Mouse (Mus musculus) forelimb bud, embryonic 11.5 days (tissue): ENCODE measurements around the gene Nr3c2.
A peak's percentile ranks its signal among the peaks of the same experiment; 100 is the strongest.

Experiments
- DNase-seq: peaks from one replicate; pipeline ENCODE4 v3.0.0-alpha.2; 2012; ENCODE audit warnings: low read depth, low spot score

The Nr3c2 gene

GRCm38 (mm10) chr8:77250094-77250493 lies 350.9 kb downstream of the Nr3c2 start:
- no peak for DNase-seq

- no peak for DNase-seq
Measured at GRCm38 (mm10) chr8:77251134-77251533, 351.9 kb downstream of the Nr3c2 start.

GRCm38 (mm10) chr8:77254466-77254865 lies 355.2 kb downstream of the Nr3c2 start:
- no peak for DNase-seq

- no peak for DNase-seq
Measured at GRCm38 (mm10) chr8:77256450-77257084, 357.3 kb downstream of the Nr3c2 start.

- DNase-seq: no peak
Measured at GRCm38 (mm10) chr8:77257085-77257451, 357.8 kb downstream of the Nr3c2 start.

DNA sequence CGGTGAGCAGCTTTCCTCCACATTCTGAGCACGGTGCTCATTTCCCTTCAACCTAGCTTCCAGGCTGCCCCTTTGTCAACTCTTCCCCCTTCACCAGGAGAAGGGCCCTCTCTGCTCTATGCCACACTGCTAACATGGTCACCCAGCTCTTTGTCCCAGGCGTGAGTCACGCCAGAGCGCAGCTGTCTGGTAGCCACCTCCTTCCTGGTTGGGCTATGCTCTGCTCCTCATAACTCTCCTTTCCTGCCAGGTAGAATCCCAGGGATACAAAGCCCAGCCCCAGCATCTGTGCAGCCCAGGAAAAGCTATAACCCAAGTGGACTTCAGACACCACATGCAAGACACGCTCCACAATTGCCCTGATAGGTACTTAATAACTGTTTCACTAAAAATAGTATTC lies 362.0 kb downstream of the Nr3c2 start:
- DNase-seq: no peak

GRCm38 (mm10) chr8:77262216-77263009 lies 363.2 kb downstream of the Nr3c2 start:
- no peak for DNase-seq

DNA sequence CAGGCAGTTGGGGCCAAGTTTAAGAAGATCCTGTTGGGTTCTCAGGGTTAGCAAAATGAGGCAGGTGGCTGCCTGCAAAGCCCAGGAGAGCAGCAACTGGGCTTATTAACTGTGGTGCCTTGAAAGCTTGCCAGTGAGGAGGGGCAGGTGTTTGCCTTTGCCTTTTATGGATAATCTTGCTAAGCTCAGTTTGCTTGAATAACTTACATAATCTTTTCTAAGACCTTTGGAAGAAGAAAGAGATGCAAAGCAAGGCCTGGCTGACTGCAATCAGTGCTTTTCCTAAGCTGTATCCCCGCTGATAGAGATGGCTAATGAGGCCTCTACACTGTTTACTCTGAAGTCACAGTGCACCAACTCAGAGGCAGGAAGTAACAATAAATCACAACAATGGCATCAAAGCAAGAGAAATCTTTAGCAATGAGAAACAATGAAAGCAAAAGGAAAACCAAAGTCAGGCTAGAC lies 368.7 kb downstream of the Nr3c2 start:
- DNase-seq: no peak

- DNase-seq: no peak
Measured at GRCm38 (mm10) chr8:77272136-77272535, 372.9 kb downstream of the Nr3c2 start.

DNA sequence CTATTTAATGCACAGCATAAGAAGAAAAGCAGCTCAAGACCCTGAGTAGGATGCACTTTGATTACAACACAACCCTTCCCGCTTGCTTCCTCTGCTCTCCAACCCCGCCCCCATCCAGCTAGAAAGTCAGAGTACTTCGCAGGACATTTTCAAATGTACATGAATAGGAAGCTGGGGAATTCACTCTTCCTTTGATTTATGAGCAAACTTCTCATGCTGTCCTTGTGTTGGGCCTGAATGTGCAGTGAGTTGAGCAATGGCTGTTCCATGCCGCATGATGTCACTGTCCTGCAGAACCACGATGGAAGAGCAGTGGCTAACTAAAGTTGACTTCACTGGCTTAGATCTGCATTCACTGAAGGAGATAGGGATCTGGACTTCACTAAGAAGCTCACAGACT lies 376.3 kb downstream of the Nr3c2 start:
- DNase-seq: no peak

DNA sequence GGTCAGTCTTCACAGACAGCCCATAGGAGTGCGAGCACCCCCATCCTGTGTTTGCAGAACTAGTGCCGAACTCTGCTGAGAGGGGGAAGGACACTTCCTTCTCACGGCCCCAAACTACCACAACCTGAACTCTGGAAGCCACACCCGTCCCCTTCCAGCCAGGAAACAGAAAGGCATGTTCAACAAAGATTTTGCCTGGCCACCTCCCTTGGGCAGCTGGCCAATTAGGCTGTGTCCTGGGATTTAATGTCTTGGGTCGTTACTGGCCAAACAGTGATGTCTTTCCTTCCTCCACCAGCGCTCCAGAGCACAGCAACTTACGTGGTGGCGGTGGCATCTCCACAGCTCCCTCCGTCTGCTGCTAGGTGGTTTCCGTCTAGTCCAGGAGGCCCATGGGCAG lies 377.6 kb downstream of the Nr3c2 start:
- no peak for DNase-seq

- no peak for DNase-seq
Measured at GRCm38 (mm10) chr8:77278246-77278645, 379.0 kb downstream of the Nr3c2 start.

DNA sequence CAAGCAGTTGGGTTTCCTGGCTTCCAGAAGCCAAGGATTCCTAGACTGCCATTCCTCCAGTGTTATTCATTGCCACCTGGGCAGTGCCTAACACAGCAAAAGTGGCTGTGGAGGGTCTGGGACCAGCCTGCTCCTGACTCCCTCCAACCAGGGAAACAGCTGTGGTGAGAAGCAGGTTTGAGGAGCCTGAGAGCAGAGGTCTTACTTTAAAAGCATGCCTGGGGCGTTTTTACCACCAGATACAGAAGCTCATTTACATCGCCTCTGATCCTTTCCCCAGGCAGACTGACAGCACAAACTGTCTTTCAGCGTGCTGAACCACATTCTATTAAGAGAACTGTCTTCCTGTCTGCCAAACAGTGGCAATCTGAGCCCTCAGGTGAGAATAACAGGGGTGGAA lies 380.7 kb downstream of the Nr3c2 start:
- DNase-seq: peak; percentile 32

- no peak for DNase-seq
Measured at GRCm38 (mm10) chr8:77282605-77283236, 383.5 kb downstream of the Nr3c2 start.

- DNase-seq: no peak
Measured at GRCm38 (mm10) chr8:77284473-77284872, 385.2 kb downstream of the Nr3c2 start.

GRCm38 (mm10) chr8:77288065-77288464 lies 388.8 kb downstream of the Nr3c2 start:
- DNase-seq: no peak

GRCm38 (mm10) chr8:77288492-77288891 lies 389.2 kb downstream of the Nr3c2 start:
- DNase-seq: no peak

DNA sequence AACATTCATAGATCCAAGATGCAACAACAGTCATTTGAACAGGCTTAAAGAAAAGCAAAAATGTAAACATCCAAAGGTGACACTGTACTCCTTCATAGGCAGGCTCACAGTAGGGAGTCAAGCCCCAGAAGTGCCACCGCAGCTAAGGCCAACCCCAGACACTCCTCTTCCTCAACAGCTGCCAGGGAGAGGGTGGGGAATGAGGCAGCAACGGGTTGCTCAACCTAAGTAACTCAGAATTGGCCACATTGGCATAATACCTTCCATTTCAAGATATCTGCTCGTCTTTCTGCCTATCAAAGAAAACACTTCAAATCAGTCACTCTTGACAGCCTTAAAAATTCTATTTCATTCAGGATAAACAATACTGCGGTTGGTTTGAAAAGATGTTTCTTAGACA lies 392.9 kb downstream of the Nr3c2 start:
- no peak for DNase-seq

DNA sequence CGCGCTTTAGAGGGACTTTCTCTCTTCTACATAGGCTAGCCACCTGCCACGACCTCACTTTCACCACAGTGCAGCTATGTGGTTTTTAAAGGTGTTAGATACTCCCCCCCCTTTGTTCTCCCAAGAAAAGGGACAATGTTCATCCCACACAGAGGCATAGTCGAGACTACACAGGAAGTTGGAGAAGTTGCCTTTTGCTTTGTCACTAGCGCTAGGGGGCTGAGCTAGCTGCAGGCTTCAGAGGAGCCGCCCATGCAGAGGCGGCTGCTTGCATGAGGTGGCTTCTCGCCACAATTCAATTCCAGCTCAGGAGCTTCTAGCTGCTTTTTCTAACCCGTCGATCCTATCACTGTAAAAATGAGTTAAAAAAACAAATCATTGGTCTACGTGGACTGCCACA lies 393.4 kb downstream of the Nr3c2 start:
- no peak for DNase-seq

DNA sequence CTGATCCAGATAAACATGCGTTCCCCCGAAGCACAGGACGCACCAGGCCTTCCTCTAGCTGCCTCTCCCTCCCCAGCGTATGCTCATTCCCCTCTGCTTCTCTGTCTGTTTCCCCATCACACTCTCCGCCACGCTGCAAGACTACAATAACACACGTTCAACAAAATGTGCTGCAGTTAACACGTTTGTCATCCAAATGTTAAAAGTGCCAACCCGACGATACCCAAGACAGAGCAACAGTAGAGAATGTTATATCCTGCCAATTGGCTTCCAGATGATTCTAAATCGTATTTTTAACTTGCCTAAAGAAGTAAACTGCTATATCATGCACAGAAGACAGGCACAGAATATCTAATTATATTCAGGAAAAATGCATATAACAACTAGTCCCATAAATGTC lies 395.4 kb downstream of the Nr3c2 start:
- DNase-seq: no peak
